Mouse (Mus musculus) lung, postnatal 0 days (tissue): ENCODE measurements around the gene Tmem178b. TPM values are rescaled to one million over a fixed set of nuclear protein-coding genes. Genes with fewer than 3 reads are reported as not detected.

Experiments used
- ATAC-seq: fragments of 200-750 bp; cut with Nextera tagmentation; 2 replicates; pipeline ENCODE4 v1.8.0; 2017; ENCODE audit warnings: moderate library complexity
- DNase-seq: peaks from one replicate; pipeline ENCODE4 v3.0.0-alpha.2; 2016; ENCODE audit warnings: low spot score
- H3K27ac ChIP-seq: fragments of 300-500 bp; sonication (generic); 2 replicates; pipeline ENCODE4 v1.5.1; 2014; ENCODE audit warnings: antibody characterized with exemption, mild to moderate bottlenecking, low read length, mixed read lengths
- H3K27me3 ChIP-seq: fragments of 300-500 bp; sonication (generic); replicated peaks from 2 replicates; pipeline ENCODE4 v1.6.1; 2014; ENCODE audit warnings: low read length, mixed read lengths; ENCODE audit not compliant: insufficient read depth
- H3K36me3 ChIP-seq: fragments of 300-500 bp; sonication (generic); 2 replicates; pipeline ENCODE4 v1.6.1; 2014; ENCODE audit warnings: low read length, mixed read lengths; ENCODE audit not compliant: insufficient read depth
- H3K4me1 ChIP-seq: fragments of 300-500 bp; sonication (generic); 2 replicates; pipeline ENCODE4 v1.6.1; 2014; ENCODE audit warnings: antibody characterized with exemption, low read depth, low read length, mixed read lengths; ENCODE audit not compliant: insufficient read depth
- H3K4me2 ChIP-seq: fragments of 300-500 bp; sonication (generic); replicated peaks from 2 replicates; pipeline ENCODE4 v1.6.1; 2014; ENCODE audit warnings: low read depth, mild to moderate bottlenecking, low read length, moderate library complexity, mixed read lengths
- H3K4me3 ChIP-seq: fragments of 300-500 bp; sonication (generic); 2 replicates; pipeline ENCODE4 v1.5.1; 2014; ENCODE audit warnings: low read depth, low read length
- H3K9ac ChIP-seq: fragments of 300-500 bp; sonication (generic); replicated peaks from 2 replicates; pipeline ENCODE4 v1.6.1; 2014; ENCODE audit warnings: low read depth, mild to moderate bottlenecking
- H3K9me3 ChIP-seq: fragments of 300-500 bp; sonication (generic); 2 replicates; pipeline ENCODE4 v1.6.1; 2016; ENCODE audit warnings: low read length, mixed read lengths
- CTCF ChIP-seq: IDR thresholded peaks from 2 replicates; pipeline ENCODE4 v1.5.1; 2016; ENCODE audit warnings: antibody characterized with exemption, mild to moderate bottlenecking
- EP300 ChIP-seq: IDR thresholded peaks from 2 replicates; pipeline ENCODE4 v1.6.1; 2016; ENCODE audit warnings: antibody characterized with exemption, mild to moderate bottlenecking, control low read depth
- WGBS: fragments of 180-500 bp; shearing (Covaris S2); extraction: QIAGEN DNeasy Blood & Tissue Kit; methylation state at CpG from one replicate; pipeline ENCODE4 v1.1.7; 2014; 5-methylcytosine and 5-hydroxymethylcytosine counted together
- polyA plus RNA-seq: library from polyadenylated mRNA; unstranded; fragments of >200 nt; fragmentation: Nextera tagmentation; extraction: Ambion mirVana; gene quantifications from 2 replicates; pipeline ENCODE4 v1.2.1, GENCODE M21; 2015

Tmem178b gene
- polyA plus RNA-seq, 1 experiment from 2014 or later = 0.10 TPM

GRCm38 (mm10) chr6:40220634-40221120 is 347.6 kb downstream of the Tmem178b start:
- DNase-seq (peak; percentile 16), ATAC-seq (no peak)
- Histone ChIP-seq H3K27ac (no peak overlapping the region), H3K9me3 (no peaks in the 10 kb centered on the region), H3K36me3 (no peaks in the 10 kb centered on the region), H3K4me2 (no peak overlapping the region), H3K4me3 (no peak overlapping the region), H3K4me1 (no peaks in the 10 kb centered on the region), H3K9ac (no peak overlapping the region), H3K27me3 (no peaks in the 10 kb centered on the region)
- TF ChIP-seq EP300 (no peak), CTCF (no peak)

- Histone ChIP-seq H3K27ac (no peak overlapping the region), H3K9me3 (no peaks in the 10 kb centered on the region), H3K4me3 (no peak overlapping the region), H3K27me3 (no peaks in the 10 kb centered on the region), H3K4me2 (no peak overlapping the region), H3K36me3 (no peaks in the 10 kb centered on the region), H3K9ac (no peak overlapping the region), H3K4me1 (no peaks in the 10 kb centered on the region)
- peak; percentile 96 for ATAC-seq
- no peak for TF ChIP-seq CTCF
- TF ChIP-seq EP300 = peak; percentile 69
- DNase-seq = peak; percentile 80
- 52% methylated on average over 11 of the region's 11 CpGs for WGBS
Measured at GRCm38 (mm10) chr6:40225585-40226280, 352.7 kb downstream of the Tmem178b start.

- Histone ChIP-seq H3K36me3 (no peaks in the 10 kb centered on the region), H3K9ac (no peak overlapping the region), H3K4me3 (no peak overlapping the region), H3K27ac (no peak overlapping the region), H3K4me1 (no peaks in the 10 kb centered on the region), H3K27me3 (no peaks in the 10 kb centered on the region), H3K4me2 (no peak overlapping the region), H3K9me3 (no peaks in the 10 kb centered on the region)
- DNase-seq (no peak), ATAC-seq (no peak)
- TF ChIP-seq CTCF (no peak), EP300 (no peak)
- WGBS = 74% methylated on average over 2 of the region's 2 CpGs
Measured at GRCm38 (mm10) chr6:40228981-40229380, 355.9 kb downstream of the Tmem178b start.

- H3K9me3 ChIP-seq = no peaks in the 10 kb centered on the region
- H3K4me1 ChIP-seq = no peaks in the 10 kb centered on the region
- H3K4me2 ChIP-seq = no peak overlapping the region
- H3K27me3 ChIP-seq = no peaks in the 10 kb centered on the region
- no peak overlapping the region for H3K9ac ChIP-seq
- no peak overlapping the region for H3K27ac ChIP-seq
- DNase-seq = no peak
- TF ChIP-seq EP300 (no peak), CTCF (no peak)
- WGBS = 76% methylated on average over 9 of the region's 9 CpGs
- no peaks in the 10 kb centered on the region for H3K36me3 ChIP-seq
- no peak overlapping the region for H3K4me3 ChIP-seq
- ATAC-seq = no peak
Measured at GRCm38 (mm10) chr6:40229985-40230384, 356.9 kb downstream of the Tmem178b start.

DNA sequence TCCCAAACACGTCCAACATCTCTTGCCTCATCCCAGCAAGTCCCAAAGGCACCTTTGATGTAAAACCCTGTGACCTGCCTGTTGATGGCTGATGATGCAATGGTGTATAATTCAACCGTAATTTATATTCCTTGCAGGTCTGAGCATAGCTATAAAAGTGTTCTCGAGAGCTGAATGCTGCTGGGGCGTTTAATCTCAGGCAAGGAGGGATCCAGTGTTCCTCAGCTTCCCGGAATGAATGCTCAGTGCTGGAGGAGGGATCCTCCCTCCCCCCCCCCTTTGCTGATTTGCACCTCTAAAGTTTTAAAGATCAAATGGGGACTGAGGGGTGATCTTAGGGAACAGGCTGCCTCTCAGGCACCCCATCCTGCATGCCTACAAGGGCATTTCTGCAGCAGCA is 361.0 kb downstream of the Tmem178b start:
- Histone ChIP-seq H3K4me3 (no peak overlapping the region), H3K4me1 (no peaks in the 10 kb centered on the region), H3K36me3 (no peaks in the 10 kb centered on the region), H3K4me2 (no peak overlapping the region), H3K27me3 (no peaks in the 10 kb centered on the region), H3K27ac (no peak overlapping the region), H3K9me3 (no peaks in the 10 kb centered on the region), H3K9ac (no peak overlapping the region)
- ATAC-seq (no peak), DNase-seq (no peak)
- TF ChIP-seq EP300 = no peak
- no peak for TF ChIP-seq CTCF
- WGBS = 48% methylated on average over 5 of the region's 5 CpGs

DNA sequence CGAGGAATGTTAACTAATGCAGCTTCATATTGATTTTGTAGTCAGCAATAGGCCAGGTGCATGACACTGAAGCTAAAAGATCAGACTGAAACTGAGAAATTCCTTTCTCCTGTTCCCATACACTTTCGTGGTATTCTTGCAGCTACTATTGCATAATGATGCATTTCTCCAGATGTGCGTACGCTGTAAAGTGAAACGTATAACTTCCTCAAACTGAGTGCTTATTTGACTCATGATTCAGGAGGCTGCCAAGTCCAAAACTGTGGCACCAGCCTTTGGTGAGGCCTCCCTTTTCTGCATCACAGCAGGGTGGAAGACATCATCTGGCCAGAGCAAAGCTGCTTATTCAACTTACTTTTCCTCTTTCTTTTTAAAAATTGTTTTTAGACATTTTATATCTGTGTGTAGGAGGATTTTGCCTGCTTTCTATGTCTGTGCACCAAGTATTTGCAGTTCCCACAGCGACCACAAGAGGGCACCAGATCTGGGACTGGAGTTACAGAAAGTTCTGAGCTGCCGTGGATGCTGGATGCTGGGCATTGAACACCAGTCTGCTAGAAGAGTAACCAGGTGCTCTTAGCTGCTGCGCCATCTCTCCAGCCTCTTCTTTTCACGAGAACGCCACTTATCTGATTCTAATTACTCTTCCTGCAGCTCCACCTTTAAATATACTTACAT is 362.9 kb downstream of the Tmem178b start:
- Histone ChIP-seq H3K9me3 (no peaks in the 10 kb centered on the region), H3K4me2 (no peak overlapping the region), H3K27ac (no peak overlapping the region), H3K9ac (no peak overlapping the region), H3K27me3 (no peaks in the 10 kb centered on the region), H3K36me3 (no peaks in the 10 kb centered on the region), H3K4me1 (no peaks in the 10 kb centered on the region), H3K4me3 (no peak overlapping the region)
- no peak; the same call in 1 of the 2 replicates for ATAC-seq
- WGBS = 26% methylated on average over 10 of the region's 10 CpGs
- DNase-seq = peak; percentile 69
- TF ChIP-seq CTCF = peak; percentile 90
- no peak for TF ChIP-seq EP300
